Mouse (Mus musculus): ENCODE measurements around the gene Eml1. TPM values are rescaled to one million over a fixed set of nuclear protein-coding genes. Genes with fewer than 3 reads are reported as not detected.
A peak's percentile ranks its signal among the peaks of the same experiment; 100 is the strongest.

Gene Eml1
- total RNA-seq, 4 experiments from 2014 or later = 43.0 to 51.1 (median 47.0) TPM

DNA sequence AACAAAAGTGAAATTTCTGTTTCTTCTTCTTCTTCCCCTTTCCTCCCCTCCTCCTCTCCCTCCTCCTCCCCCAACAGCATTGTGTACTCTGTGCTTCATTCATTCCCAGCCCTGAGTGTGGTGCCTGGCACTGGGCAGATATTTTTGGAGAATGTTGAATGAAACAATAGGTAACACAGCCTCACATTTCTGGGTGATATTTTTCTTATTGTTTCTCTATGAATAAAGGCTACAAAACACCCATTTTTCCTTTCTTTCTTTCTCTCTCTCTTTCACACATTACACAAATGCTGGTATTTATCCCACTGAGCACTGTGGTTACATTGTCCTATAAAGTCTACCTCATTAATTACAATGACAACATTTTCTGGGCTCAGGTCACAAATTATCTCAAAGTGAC lies 48.8 kb downstream of the Eml1 start:
- DNase-seq (ENCODE audit: low spot score in 2 of 2) = no peak

DNA sequence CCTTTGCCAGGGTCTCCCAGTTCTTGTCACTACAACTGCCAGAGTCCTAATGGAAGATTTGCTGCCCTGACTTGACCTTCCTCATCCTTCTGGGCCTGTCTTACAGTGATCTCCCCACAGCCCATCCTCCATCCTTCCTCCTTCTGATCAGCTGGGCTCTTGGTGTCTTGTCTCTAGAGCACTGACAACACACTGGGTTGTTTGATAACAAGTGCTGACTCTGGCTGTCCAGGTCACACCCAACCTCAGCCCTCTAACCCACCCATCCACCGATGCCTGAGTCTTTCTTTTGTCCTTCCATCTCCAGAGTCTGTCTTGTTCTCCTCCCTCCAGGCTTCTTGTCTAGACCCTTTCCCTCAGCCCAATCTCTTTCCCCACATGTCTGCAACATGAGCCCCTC lies 50.7 kb downstream of the Eml1 start:
- DNase-seq (ENCODE audit: low spot score in 2 of 2) = no peak

DNA sequence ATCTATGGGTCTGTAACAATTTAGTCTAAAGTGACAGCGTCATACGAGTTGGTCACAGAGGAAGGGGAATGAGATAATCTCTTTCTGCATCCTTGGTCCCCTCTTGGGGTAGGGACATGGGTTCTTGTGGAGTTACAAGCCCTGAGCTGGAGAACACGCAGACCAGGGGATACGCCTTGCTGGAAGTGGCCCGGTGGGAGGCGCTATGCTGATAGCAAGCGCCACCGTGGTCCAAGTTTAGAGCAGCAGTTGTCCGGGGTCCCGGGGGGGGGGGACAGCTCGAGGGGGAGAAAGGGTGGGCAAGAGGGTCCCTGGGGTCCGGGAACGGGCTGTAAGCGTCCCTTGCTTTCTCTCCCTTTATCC lies 51.7 kb downstream of the Eml1 start:
- DNase-seq (ENCODE audit: low spot score in 2 of 2) = no peak

DNA sequence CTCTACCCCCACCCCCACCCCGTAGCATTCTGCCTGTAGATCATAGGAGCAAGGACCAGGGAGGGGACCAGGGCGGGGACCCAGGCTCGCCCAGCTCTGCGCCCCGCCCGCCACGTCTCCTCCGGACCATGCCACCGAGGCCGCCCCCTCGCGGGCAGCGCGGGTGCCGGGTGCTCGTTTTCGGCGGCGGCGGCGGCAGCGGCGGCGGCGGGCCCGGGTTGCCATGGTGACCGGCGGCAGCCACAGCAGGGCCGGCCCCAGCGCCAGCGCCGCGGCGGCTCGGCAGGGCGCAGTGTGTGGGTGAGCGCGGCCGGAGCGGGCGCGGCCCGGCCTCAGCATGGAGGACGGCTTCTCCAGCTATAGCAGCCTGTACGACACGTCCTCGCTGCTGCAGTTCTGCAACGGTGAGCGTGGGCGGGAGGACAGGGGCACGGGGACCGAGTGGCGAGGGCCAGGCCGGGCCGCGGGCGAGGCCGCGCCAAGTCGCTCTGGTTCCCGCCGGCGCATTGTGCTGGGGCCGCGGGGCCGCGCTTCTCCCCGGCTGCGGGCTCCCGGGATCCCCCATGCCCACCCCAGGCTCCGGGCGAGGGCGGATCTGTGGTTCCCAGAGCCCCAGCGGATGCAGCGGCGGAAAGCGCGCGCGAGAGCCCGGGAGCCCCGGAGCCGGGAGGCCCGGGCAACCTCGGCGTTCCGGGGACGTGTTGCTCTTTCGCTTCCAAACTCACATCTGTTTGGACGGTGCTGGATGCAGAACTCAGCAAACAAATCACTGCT lies 52.3 kb downstream of the Eml1 start:
- peak; percentile 75 to 87 for DNase-seq (ENCODE audit: low spot score in 2 of 2)

DNA sequence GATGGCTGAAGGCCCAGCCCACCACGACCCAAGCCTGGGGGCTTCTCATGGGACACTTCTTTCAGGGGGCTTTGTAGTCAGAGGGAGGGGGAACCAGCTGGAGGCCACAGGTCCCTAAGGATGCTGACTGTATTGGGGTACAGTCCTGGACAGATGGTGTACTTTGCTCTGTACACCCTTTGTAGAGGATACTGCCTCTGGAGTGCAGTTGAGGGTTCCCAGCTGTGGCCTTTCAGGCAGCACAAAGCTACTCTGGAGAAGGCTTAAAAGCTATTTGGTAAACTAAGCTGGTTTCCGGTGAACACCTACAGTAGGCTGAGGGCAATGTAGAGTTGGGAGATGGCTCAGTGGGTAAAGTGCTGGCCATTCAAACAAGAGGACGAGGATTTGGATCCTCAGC lies 60.2 kb downstream of the Eml1 start:
- DNase-seq (ENCODE audit: low spot score in 2 of 2) = no peak

DNA sequence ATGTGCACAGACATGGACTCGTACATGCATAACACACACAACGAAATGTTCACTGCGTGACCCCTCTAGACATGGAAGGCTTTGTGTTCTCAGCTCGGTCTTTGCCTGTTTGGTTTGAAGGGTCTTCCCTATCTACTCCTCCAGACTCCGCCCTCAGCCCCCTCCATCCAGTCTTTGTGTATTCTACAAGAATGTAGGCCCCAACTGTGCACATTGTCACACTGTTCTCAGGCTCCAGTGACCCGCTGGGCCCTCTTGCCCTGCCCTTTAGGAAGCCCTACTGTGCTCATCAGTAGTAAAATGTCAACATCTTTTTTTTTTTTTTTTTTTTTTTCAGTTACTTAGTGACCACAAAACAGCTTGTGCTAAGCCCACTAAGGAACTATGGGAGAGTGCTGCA lies 61.0 kb downstream of the Eml1 start:
- DNase-seq (ENCODE audit: low spot score in 2 of 2) = no peak

DNA sequence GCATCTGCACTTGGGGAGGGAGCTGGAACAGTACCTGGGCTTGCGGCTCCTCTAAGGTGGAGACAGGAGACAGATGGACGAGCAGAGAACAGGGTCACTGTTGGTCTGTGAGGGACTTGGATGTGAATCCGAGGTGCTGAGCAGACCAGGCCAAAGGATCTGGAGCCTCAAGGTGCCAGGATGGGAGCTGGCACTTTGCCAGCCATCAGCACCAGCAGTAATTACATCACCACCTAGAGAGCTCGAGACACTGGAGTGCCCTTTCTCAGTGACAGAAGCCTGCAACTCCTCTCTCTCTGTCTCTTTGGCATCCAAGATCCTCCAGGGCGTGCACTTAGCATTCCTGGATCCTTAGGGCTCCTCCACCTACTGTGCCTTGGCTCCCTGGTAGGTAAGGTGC lies 61.8 kb downstream of the Eml1 start:
- DNase-seq (ENCODE audit: low spot score in 2 of 2) = no peak

DNA sequence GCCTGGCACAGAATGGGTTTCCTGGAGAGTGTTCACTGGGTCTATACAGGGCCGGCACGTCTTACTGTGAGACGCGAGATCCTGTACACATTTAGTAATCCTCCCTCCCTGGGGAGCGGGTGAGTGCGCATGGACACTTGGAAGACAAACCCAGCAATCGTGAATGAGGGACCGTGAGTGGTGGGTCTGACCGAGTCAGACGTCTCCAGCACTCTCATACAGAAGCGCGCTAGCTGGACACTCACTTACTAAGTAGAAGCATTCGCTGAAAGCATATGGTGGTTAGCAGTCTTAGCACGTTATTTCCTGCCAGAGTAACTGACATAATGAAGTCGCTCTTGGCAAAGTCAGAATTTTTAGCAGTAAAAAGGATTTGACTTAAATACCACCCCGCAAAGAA lies 62.3 kb downstream of the Eml1 start:
- DNase-seq (ENCODE audit: low spot score in 2 of 2) = no peak

DNA sequence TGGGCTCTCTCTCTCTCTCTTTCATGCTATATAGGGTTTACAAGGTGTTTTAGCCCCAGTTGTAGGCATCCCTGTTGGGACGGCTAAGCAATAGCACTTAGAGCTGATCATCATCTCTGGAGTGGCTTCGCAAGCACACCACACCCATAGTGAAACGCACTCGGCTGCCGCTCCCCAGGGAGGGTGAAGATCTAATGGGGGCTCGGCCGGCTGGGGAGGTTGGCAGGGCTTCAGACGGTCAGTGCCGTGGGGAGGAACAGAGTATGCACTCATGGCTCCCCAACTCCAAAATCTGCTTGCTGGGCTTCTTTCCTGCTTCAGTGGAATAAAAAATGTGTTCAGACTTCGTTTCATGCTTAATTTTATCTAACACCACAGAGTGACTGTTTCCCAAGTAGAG lies 62.7 kb downstream of the Eml1 start:
- DNase-seq (ENCODE audit: low spot score in 2 of 2) = no peak

DNA sequence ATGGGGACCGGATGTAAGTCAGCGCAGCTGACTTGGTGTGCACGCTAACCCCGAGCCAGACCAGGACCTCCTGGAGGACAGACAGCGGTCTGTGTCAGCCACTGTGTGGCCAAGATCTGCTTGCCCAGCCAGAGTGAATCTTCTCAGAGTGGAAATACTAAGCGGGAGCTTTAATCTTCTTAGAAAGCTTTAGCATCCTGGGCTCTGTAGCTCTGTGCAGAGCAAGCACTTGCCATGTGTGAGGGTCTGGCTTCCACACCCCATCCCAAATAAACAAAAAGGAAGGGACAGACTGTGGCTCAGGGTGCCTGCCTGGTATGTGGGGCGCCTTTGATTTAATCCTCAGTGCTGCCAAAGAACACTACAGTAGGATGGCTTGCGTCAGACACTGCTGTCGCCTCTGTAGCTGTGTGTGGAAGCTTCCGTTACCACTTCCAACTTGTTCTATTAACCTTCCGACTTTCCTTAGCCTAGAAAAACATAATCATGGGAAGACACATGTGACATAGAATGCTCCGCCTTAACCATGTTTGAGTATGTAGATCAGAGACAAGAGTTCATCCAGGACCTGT lies 64.8 kb downstream of the Eml1 start:
- no peak for DNase-seq (ENCODE audit: low spot score in 2 of 2)

DNA sequence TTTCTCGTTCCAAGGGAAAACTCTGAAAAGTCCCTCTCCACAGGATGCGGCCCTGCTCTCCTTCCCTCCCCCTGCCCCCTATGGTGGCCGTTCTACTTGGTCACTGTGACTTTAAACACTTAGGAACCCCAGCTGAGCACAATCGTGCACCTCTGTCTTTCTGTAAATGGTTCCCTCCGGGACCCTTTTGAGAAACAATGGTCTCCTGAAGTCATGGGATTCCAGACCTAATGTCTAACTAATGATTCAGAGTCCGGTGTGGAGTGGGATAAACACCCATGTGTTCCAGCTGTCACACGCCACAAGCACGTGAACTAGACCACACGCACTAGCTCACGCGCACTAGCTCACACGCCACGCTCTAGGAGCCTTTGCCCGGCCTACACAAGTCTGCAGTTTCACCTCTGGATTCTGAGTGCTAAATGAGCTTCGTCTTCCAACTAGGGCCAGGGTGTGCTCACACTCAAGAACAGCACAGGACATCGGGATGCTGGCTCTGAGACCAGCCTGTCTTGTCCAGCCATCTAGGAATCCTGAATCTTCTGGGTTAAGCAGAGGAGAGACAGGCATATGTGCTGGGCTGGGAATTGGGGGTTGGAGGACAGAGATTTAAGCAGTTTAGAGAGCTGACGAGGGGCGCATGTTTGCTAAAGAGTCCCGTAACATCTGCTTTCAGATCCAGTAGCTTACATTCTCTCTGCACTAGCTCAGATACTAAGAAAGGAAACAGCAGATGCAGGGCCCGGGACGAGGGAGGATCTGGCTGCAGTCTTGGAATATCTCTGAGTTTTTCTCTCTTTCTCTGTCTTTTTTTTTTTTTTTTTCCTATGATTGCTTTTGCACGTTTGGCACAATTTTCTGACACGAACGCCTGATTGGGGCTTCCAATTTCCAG lies 65.5 kb downstream of the Eml1 start:
- peak in 1 of 2 experiments; percentile 51 for DNase-seq (ENCODE audit: low spot score in 2 of 2)

DNA sequence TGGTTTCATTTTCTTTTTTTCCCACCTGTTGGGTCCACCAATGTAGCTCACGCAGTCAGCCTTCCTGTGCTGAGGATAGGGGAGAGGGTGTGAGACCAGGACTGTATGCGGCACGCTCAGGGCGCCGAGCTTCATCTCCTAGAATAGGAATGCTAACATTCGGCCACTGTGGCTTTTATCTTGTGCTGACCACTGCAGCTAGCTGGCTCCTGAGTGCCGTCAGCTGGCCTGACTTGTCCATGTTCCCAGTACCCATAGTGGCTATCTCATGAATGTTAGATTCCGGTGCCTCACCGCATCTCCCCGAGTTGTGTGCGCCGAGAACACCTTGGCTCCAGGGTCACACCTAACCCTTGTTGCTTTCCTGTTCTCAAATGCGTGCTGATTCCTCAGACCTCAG lies 66.7 kb downstream of the Eml1 start:
- DNase-seq (ENCODE audit: low spot score in 2 of 2) = no peak

DNA sequence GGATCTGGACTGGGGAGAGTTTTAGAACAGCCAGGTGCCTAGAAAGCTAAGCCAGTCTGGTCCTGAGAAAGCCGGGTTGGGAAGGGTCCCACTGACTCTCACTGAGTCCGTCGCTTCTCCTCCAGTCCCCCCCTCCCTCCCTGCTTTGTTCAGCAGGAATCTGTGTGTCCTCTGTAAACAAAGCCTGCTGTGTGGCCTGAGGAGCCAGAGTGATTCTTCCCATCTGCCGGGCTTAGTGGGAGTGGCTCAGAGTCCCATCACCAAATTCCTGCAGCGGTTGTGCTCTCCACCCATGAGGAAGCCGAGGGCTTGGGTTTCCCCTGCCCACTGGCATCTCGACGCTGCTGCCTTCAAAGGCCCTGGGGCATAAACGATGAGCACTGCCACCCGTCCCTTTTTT lies 72.5 kb downstream of the Eml1 start:
- no peak for DNase-seq (ENCODE audit: low spot score in 2 of 2)

DNA sequence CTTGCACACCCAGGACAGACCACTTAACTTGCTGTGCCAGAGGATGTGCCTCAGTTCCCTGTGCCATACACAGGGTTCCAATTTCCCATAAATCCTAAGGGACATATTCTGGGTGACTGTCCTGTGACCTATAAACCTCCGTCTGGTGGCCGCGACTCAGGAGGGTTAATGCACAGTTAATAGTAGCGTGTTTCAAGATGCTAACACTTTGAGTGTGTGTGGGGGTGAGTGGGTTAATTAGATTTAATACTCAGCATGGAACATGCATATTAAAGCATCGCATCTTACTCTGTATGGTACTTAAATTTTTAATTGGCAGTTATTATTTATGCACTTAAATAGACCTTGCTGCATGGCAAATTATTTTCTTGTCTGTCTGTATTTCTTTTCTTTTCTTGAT lies 73.0 kb downstream of the Eml1 start:
- no peak for DNase-seq (ENCODE audit: low spot score in 2 of 2)

DNA sequence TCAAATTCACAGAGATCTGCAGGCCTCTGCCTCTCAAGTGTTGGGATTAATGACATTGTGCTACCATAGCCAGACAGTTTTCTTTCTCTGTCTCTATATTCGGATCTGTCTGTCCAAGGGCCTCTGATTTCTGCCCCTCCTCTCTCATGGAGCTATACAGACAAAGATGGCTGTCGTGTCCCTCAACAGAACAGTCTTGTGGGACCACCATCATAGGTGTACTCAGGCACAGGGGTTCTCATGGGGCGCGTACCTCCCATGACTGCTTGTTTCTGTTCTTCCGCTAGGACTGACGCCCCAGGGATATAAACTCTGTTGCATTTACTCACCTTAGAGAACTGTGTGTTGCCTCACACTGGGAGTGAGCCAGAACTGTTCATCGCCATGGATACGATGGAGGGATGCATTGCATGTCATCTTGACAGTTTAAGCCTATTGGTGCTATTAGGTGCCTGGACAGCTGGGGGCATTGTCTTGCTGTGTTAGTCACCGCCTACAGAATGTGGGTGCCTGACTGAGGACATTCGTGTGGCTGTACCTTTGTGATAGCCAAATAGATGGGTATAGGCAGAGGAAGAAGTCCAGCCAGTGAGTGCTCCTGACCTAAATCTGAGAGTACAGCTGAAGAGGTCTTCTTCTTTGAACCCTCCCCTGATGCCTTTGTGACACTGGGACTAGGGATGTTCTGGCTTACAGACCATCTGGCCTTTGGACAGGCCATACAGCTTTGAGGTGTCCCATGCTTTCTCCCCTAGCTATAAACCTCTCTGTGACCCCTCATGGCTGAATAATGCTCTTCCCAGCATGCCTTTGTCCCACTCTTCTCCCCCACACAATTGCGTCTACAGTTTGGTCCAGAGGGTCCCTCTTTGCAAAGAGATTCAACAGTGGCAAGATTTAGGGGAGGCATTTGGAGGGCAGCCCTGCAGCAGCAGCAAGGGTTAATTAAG lies 73.7 kb downstream of the Eml1 start:
- no peak for DNase-seq (ENCODE audit: low spot score in 2 of 2)

DNA sequence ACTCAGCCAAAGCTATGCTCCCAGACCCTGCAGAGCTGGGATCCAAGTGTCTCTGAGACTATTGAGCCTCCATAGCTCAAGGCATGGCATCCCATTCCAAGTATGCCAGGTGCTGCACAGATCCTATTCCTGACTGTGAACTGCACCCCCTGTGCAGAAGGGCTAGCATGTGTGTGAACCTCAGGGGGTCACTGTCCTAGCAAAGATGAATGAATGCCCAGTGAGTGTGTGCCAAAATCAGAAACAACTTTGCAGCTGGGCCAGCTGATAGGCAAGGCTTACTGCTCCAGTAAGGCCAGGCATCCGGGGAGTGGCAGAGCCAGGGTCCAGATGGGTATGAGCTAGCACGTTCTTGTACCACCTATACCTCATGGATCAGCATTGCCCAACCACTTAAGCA lies 76.0 kb downstream of the Eml1 start:
- DNase-seq (ENCODE audit: low spot score in 2 of 2) = no peak

DNA sequence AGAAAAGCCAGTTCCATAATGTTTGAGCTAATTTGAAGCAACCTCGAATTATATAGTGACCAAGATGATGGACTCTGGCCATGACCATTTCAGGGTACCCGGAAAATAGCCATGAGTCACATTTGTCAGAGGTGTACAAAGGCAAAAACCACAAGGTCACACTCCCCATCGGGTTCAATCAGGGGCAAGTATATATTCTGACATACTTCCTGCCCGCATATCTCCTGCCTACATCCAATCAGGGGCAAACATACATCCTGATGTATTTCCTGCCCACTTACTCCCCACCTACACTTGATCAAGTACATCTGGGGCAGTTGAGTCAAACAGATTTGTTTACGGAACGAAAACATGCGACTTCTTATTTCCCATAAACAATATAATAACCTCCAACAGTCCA lies 77.6 kb downstream of the Eml1 start:
- DNase-seq (ENCODE audit: low spot score in 2 of 2) = no peak

DNA sequence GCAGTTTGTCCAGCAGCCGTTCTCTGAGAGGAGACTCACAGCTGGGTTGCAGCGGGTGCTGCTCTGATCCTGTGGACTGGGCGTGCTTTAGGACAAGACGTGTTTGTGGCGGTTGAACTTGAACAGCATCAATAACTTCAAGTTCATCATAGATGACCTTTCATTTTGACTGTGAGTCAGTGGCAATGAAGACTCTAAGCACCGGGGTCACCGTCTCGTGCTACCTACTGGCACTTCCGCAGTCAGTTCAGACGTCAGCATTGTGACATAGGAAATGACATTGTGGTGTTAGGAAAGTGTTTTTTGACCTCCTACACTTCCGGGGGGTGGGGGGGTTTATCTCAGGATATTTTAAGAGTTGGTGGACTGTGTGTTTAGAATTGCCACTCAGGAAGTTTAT lies 79.2 kb downstream of the Eml1 start:
- DNase-seq (ENCODE audit: low spot score in 2 of 2) = no peak

DNA sequence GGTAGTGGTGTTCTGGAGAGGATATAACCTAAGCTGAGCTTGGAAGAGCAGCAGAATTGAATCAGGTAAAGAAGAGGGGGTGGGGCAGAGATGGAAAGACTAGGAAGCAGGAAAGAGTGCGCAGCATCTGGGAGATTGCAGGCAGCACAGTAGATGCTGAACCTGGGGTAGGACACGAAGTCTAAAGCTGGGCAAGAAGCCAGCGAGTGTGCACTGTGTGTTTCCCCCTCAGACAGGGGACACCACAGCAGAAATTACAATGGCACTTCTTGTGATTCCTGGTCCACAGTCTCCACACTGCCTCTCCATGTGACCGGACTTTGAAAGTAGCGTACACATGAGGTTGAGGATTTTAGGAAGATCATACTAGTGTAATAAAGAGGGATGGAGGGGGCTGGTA lies 79.8 kb downstream of the Eml1 start:
- no peak for DNase-seq (ENCODE audit: low spot score in 2 of 2)

DNA sequence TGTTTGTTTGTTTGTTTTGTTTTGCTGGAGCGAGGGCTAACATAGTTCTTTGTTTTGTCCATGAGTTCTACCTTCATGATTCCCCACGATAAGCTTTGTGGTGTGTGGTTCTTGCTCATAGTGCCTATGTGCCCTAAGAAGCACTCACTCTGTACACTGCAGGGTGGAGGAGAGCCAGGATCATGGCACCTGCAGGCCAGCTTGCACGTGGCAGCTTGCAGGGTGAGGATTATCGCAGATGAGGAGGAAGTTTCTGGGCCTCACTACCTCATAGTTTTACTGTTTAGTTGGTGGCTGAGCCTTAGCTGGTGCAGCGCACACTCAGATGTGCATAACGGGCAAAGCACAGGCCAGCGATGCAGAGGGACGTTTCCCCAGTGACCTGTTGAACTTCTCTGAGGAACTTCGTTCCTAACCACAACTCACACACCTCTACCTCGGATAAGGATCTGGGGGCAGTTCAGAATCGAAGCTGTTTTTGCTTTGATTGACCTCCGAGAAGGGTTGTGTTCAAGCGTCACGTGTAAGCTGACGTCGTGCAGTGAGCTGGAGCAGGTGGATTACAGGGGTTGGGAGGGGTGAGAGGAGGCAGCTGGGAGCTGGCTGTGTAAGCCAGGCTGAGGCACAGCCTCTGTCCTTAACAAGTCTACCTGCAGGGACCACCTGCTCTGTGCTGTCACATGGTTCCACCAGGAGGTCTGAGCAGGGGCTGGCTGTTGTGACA lies 81.6 kb downstream of the Eml1 start:
- DNase-seq (ENCODE audit: low spot score in 2 of 2) = no peak

DNA sequence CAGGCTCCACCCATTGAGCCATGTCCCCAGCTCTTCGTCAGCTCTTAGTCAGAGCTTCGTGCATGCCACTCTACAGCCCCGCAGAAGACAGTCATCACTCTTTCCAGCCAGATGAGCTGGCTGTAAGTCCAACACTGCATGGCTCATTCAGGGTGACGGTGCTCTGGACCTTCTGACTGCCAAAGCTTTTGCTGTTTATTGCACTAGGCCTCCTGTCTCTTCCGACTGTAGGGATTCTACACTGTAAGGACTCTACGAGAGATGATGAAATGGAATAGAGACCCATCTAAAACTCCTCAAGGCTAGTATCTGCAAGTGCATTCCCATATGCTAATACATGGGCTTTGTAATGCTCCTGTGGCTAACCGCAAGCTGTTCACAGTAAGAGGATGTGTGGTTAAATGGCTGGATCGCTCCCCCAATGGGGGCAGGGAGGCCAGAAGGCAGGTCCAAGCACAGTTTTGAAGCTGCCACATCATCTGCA lies 82.8 kb downstream of the Eml1 start:
- no peak for DNase-seq (ENCODE audit: low spot score in 2 of 2)
